Mouse (Mus musculus) adrenal gland, postnatal 4 days (tissue): ENCODE measurements around the gene Ppp1r12b. TPM values are rescaled to one million over a fixed set of nuclear protein-coding genes. Genes with fewer than 3 reads are reported as not detected.

ENCODE experiments used
- DNase-seq, 2 experiments: peaks; one replicate each; pipeline ENCODE4 v3.0.0; 2021 to 2022; ENCODE audit warnings: low spot score in 2 of 2, mixed read lengths in 2 of 2
- microRNA-seq: library from miRNA; unstranded; fragments of <30 nt; microRNA quantifications from one replicate; pipeline ENCODE4 v1.2.0, GENCODE M21; 2021
- total RNA-seq, 2 experiments: library from RNA; stranded (reverse); gene quantifications; 2 replicates each; pipeline ENCODE4 v1.2.3; 2021

Ppp1r12b gene
- total RNA-seq, 2 experiments from 2014 or later, result 19.7 to 22.1 TPM

GRCm38 (mm10) chr1:134726480-134726879 lies 229.3 kb downstream of the Ppp1r12b start:
- DNase-seq, result no peak

- peak in 1 of 2 experiments; percentile 46 for DNase-seq
Observed at GRCm38 (mm10) chr1:134725276-134725675, 230.5 kb downstream of the Ppp1r12b start.

- no peak for DNase-seq
Observed at GRCm38 (mm10) chr1:134722891-134723290, 232.9 kb downstream of the Ppp1r12b start.

- DNase-seq, result no peak
Observed at GRCm38 (mm10) chr1:134721486-134721885, 234.3 kb downstream of the Ppp1r12b start.

- no peak for DNase-seq
Observed at GRCm38 (mm10) chr1:134719718-134720304, 235.9 kb downstream of the Ppp1r12b start.

GRCm38 (mm10) chr1:134715092-134715491 lies 240.7 kb downstream of the Ppp1r12b start:
- DNase-seq, result no peak

- DNase-seq, result no peak
Observed at GRCm38 (mm10) chr1:134714166-134714565, 241.6 kb downstream of the Ppp1r12b start.

- no peak for DNase-seq
Observed at GRCm38 (mm10) chr1:134713421-134713969, 242.2 kb downstream of the Ppp1r12b start.

GRCm38 (mm10) chr1:134712781-134713299 lies 242.9 kb downstream of the Ppp1r12b start:
- DNase-seq, result no peak

- no peak for DNase-seq
Observed at GRCm38 (mm10) chr1:134711653-134712052, 244.1 kb downstream of the Ppp1r12b start.

- DNase-seq, result no peak
Observed at GRCm38 (mm10) chr1:134711061-134711460, 244.7 kb downstream of the Ppp1r12b start.

- no peak for DNase-seq
Observed at GRCm38 (mm10) chr1:134709411-134710306, 246.1 kb downstream of the Ppp1r12b start.

- no peak for DNase-seq
Observed at GRCm38 (mm10) chr1:134708801-134709385, 246.8 kb downstream of the Ppp1r12b start.

GRCm38 (mm10) chr1:134708274-134708673 lies 247.5 kb downstream of the Ppp1r12b start:
- DNase-seq, result no peak

GRCm38 (mm10) chr1:134707516-134707915 lies 248.2 kb downstream of the Ppp1r12b start:
- DNase-seq, result no peak

- no peak for DNase-seq
Observed at GRCm38 (mm10) chr1:134706549-134706948, 249.2 kb downstream of the Ppp1r12b start.

Small RNA genes lying within 50 kb of the gene (microRNA-seq; reads per million reads assigned to microRNA genes)
- gene Gm22232, result not detected

Other genes starting within 250 kb of the Ppp1r12b start
- gene Ube2t, start 6.6 kb upstream of the Ppp1r12b start, total RNA-seq, result 10 to 100 TPM; 11.1 to 12.1 TPM
- 1 to 10 TPM; 3.7 to 5.0 TPM for gene Lgr6, start 149.3 kb upstream of the Ppp1r12b start, total RNA-seq
- gene Ptpn7, start 176.8 kb upstream of the Ppp1r12b start, total RNA-seq, result 1 to 10 TPM; 1.4 TPM
- gene Arl8a, start 190.9 kb upstream of the Ppp1r12b start, total RNA-seq, result 10 to 100 TPM; 62.8 to 73.7 TPM
- 1 to 10 TPM in 1 of 2 experiments, under 1 TPM in 1; 0.82 to 1.0 TPM for gene Gpr37l1, start 211.7 kb upstream of the Ppp1r12b start, total RNA-seq